Mouse (Mus musculus): ENCODE results near the gene Pnrc2.

The Pnrc2 gene

GRCm38 (mm10) chr4:135823298-135823697 is 50.4 kb downstream of the Pnrc2 start:
- DNase-seq (ENCODE audit: low spot score), result no peak

GRCm38 (mm10) chr4:135821772-135822171 is 51.9 kb downstream of the Pnrc2 start:
- no peak for DNase-seq (ENCODE audit: low spot score)

All from ovary, postnatal 14 days (tissue).